Mouse (Mus musculus) heart, postnatal 0 days (tissue): ENCODE results near the gene Orc4.

Source experiments
- CTCF ChIP-seq: IDR thresholded peaks from 2 replicates; pipeline ENCODE4 v1.5.1; 2016; ENCODE audit warnings: antibody characterized with exemption, control low read depth, low read depth
- EP300 ChIP-seq: IDR thresholded peaks from 2 replicates; pipeline ENCODE4 v1.6.1; 2016; ENCODE audit warnings: antibody characterized with exemption, low read depth

GRCm38 (mm10) chr2:48956591-48956990 lies 6.5 kb upstream of the Orc4 start:
- TF ChIP-seq EP300 (no peak), CTCF (no peak)
